Mouse (Mus musculus) embryonic facial prominence, embryonic 11.5 days (tissue): ENCODE measurements around the gene Gng12. TPM values are rescaled to one million over a fixed set of nuclear protein-coding genes. Genes with fewer than 3 reads are reported as not detected.

Experiments
- ATAC-seq: fragments of 200-750 bp; cut with Nextera tagmentation; replicated peaks from 2 replicates; pipeline ENCODE4 v1.8.0; 2017; ENCODE audit warnings: low read depth; ENCODE audit not compliant: insufficient number of reproducible peaks, low FRiP score, low TSS enrichment
- DNase-seq: peaks from one replicate; pipeline ENCODE4 v3.0.0-alpha.2; 2015; ENCODE audit warnings: low spot score
- H3K27ac ChIP-seq: fragments of 300-500 bp; sonication (generic); replicated peaks from 2 replicates; pipeline ENCODE4 v1.5.1; 2014; ENCODE audit warnings: mild to moderate bottlenecking, low read depth, low read length, control low read depth
- H3K27me3 ChIP-seq: fragments of 300-500 bp; sonication (generic); 2 replicates; pipeline ENCODE4 v1.6.1; 2014; ENCODE audit warnings: mild to moderate bottlenecking, low read length, moderate library complexity, mixed read lengths; ENCODE audit not compliant: control insufficient read depth, insufficient read depth
- H3K36me3 ChIP-seq: fragments of 300-500 bp; sonication (generic); replicated peaks from 2 replicates; pipeline ENCODE4 v1.6.1; 2014; ENCODE audit warnings: low read depth, mild to moderate bottlenecking, low read length, moderate library complexity, mixed read lengths; ENCODE audit not compliant: control insufficient read depth, insufficient read depth
- H3K4me1 ChIP-seq: fragments of 300-500 bp; sonication (generic); 2 replicates; pipeline ENCODE4 v1.6.1; 2014; ENCODE audit warnings: low read length, mixed read lengths; ENCODE audit not compliant: control insufficient read depth, insufficient read depth
- H3K4me2 ChIP-seq: fragments of 300-500 bp; sonication (generic); 2 replicates; pipeline ENCODE4 v1.6.1; 2014; ENCODE audit warnings: low read depth, mild to moderate bottlenecking, control low read depth, low read length, moderate library complexity
- H3K4me3 ChIP-seq: fragments of 300-500 bp; sonication (generic); 2 replicates; pipeline ENCODE4 v1.5.1; 2014; ENCODE audit warnings: low read depth, low read length, control low read depth
- H3K9ac ChIP-seq: fragments of 300-500 bp; sonication (generic); replicated peaks from 2 replicates; pipeline ENCODE4 v1.6.1; 2014; ENCODE audit warnings: mild to moderate bottlenecking, control low read depth, low read length
- H3K9me3 ChIP-seq: fragments of 300-500 bp; sonication (generic); replicated peaks from 2 replicates; pipeline ENCODE4 v1.6.1; 2016; ENCODE audit warnings: mild to moderate bottlenecking, low read length, inconsistent platforms, mixed read lengths; ENCODE audit not compliant: control insufficient read depth
- WGBS: fragments of 180-500 bp; shearing (Covaris S2); extraction: QIAGEN DNeasy Blood & Tissue Kit; methylation state at CpG from one replicate; pipeline ENCODE4 v1.1.7; 2014; 5-methylcytosine and 5-hydroxymethylcytosine counted together
- polyA plus RNA-seq: library from polyadenylated mRNA; unstranded; fragments of >200 nt; fragmentation: Nextera tagmentation; extraction: Ambion mirVana; gene quantifications from 2 replicates; pipeline ENCODE4 v1.2.1, GENCODE M21; 2014

Gene Gng12
- polyA plus RNA-seq, 1 experiment from 2014 or later = 67.0 TPM

- Histone ChIP-seq H3K4me2 (no peak overlapping the region), H3K36me3 (no peaks in the 10 kb centered on the region), H3K27me3 (no peaks in the 10 kb centered on the region), H3K9ac (no peak overlapping the region), H3K4me1 (no peaks in the 10 kb centered on the region), H3K4me3 (no peak overlapping the region), H3K9me3 (no peaks in the 10 kb centered on the region), H3K27ac (no peak overlapping the region)
- DNase-seq (no peak), ATAC-seq (no peak)
- 87% methylated on average over 3 of the region's 3 CpGs for WGBS
Measured at GRCm38 (mm10) chr6:66890349-66891158, 5.6 kb upstream of the Gng12 start.

- no peaks in the 10 kb centered on the region for H3K36me3 ChIP-seq
- no peaks in the 10 kb centered on the region for H3K27me3 ChIP-seq
- no peak overlapping the region for H3K4me2 ChIP-seq
- ATAC-seq (no peak), DNase-seq (no peak)
- 84% methylated on average over 5 of the region's 5 CpGs for WGBS
- no peak overlapping the region for H3K4me3 ChIP-seq
- H3K27ac ChIP-seq = no peak overlapping the region
- H3K4me1 ChIP-seq = no peaks in the 10 kb centered on the region
- H3K9ac ChIP-seq = no peak overlapping the region
- no peaks in the 10 kb centered on the region for H3K9me3 ChIP-seq
Measured at GRCm38 (mm10) chr6:66893950-66894349, 2.2 kb upstream of the Gng12 start.

- Histone ChIP-seq H3K4me1 (no peaks in the 10 kb centered on the region), H3K36me3 (no peaks in the 10 kb centered on the region), H3K4me3 (no peak overlapping the region), H3K9ac (no peak overlapping the region), H3K27ac (no peak overlapping the region), H3K9me3 (no peaks in the 10 kb centered on the region), H3K27me3 (no peaks in the 10 kb centered on the region), H3K4me2 (no peak overlapping the region)
- ATAC-seq (no peak), DNase-seq (no peak)
- 67% methylated on average over 1 of the region's 1 CpGs for WGBS
Measured at GRCm38 (mm10) chr6:66894999-66895398, 1.2 kb upstream of the Gng12 start.

GRCm38 (mm10) chr6:66896921-66897645, 886 bp downstream of the Gng12 start:
- ATAC-seq (no peak), DNase-seq (peak; percentile 32)
- 2% methylated on average over 25 of the region's 25 CpGs for WGBS
- Histone ChIP-seq H3K9ac (peak overlapping the region; percentile 83), H3K4me1 (no peaks in the 10 kb centered on the region), H3K27ac (no peak overlapping the region), H3K36me3 (no peaks in the 10 kb centered on the region), H3K4me2 (peak overlapping the region; percentile 89), H3K27me3 (no peaks in the 10 kb centered on the region), H3K4me3 (peak overlapping the region; percentile 77), H3K9me3 (no peaks in the 10 kb centered on the region)

- ATAC-seq (no peak), DNase-seq (no peak)
- Histone ChIP-seq H3K27ac (no peak overlapping the region), H3K4me2 (no peak overlapping the region), H3K27me3 (no peaks in the 10 kb centered on the region), H3K9me3 (no peaks in the 10 kb centered on the region), H3K4me1 (no peaks in the 10 kb centered on the region), H3K9ac (no peak overlapping the region), H3K4me3 (no peak overlapping the region), H3K36me3 (no peaks in the 10 kb centered on the region)
- WGBS = 56% methylated on average over 4 of the region's 4 CpGs
Measured at GRCm38 (mm10) chr6:66897994-66898393, 1.8 kb downstream of the Gng12 start.

- no peaks in the 10 kb centered on the region for H3K9me3 ChIP-seq
- no peak overlapping the region for H3K27ac ChIP-seq
- DNase-seq (no peak), ATAC-seq (no peak)
- H3K9ac ChIP-seq = no peak overlapping the region
- H3K4me2 ChIP-seq = no peak overlapping the region
- H3K27me3 ChIP-seq = no peaks in the 10 kb centered on the region
- no peaks in the 10 kb centered on the region for H3K36me3 ChIP-seq
- H3K4me1 ChIP-seq = no peaks in the 10 kb centered on the region
- 95% methylated on average over 5 of the region's 5 CpGs for WGBS
- H3K4me3 ChIP-seq = no peak overlapping the region
Measured at GRCm38 (mm10) chr6:66901926-66902325, 5.7 kb downstream of the Gng12 start.

GRCm38 (mm10) chr6:66903206-66903605, 7.0 kb downstream of the Gng12 start:
- 90% methylated on average over 9 of the region's 9 CpGs for WGBS
- no peak overlapping the region for H3K27ac ChIP-seq
- H3K9me3 ChIP-seq = no peaks in the 10 kb centered on the region
- H3K36me3 ChIP-seq = no peaks in the 10 kb centered on the region
- H3K4me1 ChIP-seq = no peaks in the 10 kb centered on the region
- H3K9ac ChIP-seq = no peak overlapping the region
- ATAC-seq = no peak
- H3K4me2 ChIP-seq = no peak overlapping the region
- H3K4me3 ChIP-seq = no peak overlapping the region
- DNase-seq = no peak
- no peaks in the 10 kb centered on the region for H3K27me3 ChIP-seq

GRCm38 (mm10) chr6:66903720-66904119, 7.5 kb downstream of the Gng12 start:
- Histone ChIP-seq H3K27ac (no peak overlapping the region), H3K36me3 (no peaks in the 10 kb centered on the region), H3K9me3 (no peaks in the 10 kb centered on the region), H3K9ac (no peak overlapping the region), H3K4me2 (no peak overlapping the region), H3K27me3 (no peaks in the 10 kb centered on the region), H3K4me3 (no peak overlapping the region), H3K4me1 (no peaks in the 10 kb centered on the region)
- WGBS = 76% methylated on average over 6 of the region's 6 CpGs
- ATAC-seq = no peak
- no peak for DNase-seq
